Mouse (Mus musculus) heart, postnatal 10 days (tissue): ENCODE results near the gene Lrr1. TPM values are rescaled to one million over a fixed set of nuclear protein-coding genes. Genes with fewer than 3 reads are reported as not detected.
"Not testable (repeated sequence)": the region's sequence is repeated elsewhere in the genome, so short reads cannot be mapped to it uniquely, and the experiment has no call there.

Experiments used
- DNase-seq, 2 experiments: peaks; one replicate each; pipeline ENCODE4 v3.0.0; 2021
- intact Hi-C: fragments of 180-260 bp; cut with DNase I; formaldehyde crosslinking; loops from one replicate; pipeline ENCODE4 v1.15.1; 2025
- total RNA-seq, 2 experiments: library from RNA; stranded (reverse); gene quantifications; 2 replicates each; pipeline ENCODE4 v1.2.3; 2021

Gene Lrr1
- total RNA-seq, 2 experiments from 2014 or later, result 1.4 to 2.0 TPM

- DNase-seq, intact Hi-C loops: not testable (repeated sequence)
These were observed 7.9 kb upstream of the Lrr1 start for GRCm38 (mm10) chr12:69160677-69161076.

GRCm38 (mm10) chr12:69163586-69163985 lies 5.0 kb upstream of the Lrr1 start:
- intact Hi-C loops, DNase-seq: not testable (repeated sequence)

- no peak for DNase-seq
- intact Hi-C loops, result no loop called here
These were observed 3.7 kb upstream of the Lrr1 start for GRCm38 (mm10) chr12:69164904-69165303.

- intact Hi-C loops, DNase-seq: not testable (repeated sequence)
These were observed 1.6 kb upstream of the Lrr1 start for GRCm38 (mm10) chr12:69166861-69167581.

GRCm38 (mm10) chr12:69167656-69168460 lies 756 bp upstream of the Lrr1 start:
- intact Hi-C loops, result no loop called here
- DNase-seq, result no peak

GRCm38 (mm10) chr12:69171307-69171706 lies 2.7 kb downstream of the Lrr1 start:
- intact Hi-C loops, result no loop called here
- no peak for DNase-seq

GRCm38 (mm10) chr12:69175975-69176374 lies 7.4 kb downstream of the Lrr1 start:
- intact Hi-C loops, result no loop called here
- no peak for DNase-seq

GRCm38 (mm10) chr12:69177526-69177925 lies 8.9 kb downstream of the Lrr1 start:
- intact Hi-C loops, result no loop called here
- DNase-seq, result no peak

- DNase-seq, result no peak
- intact Hi-C loops, result no loop called here
These were observed 10.8 kb downstream of the Lrr1 start for GRCm38 (mm10) chr12:69179371-69179770.

- intact Hi-C loops, result no loop called here
- no peak for DNase-seq
These were observed 13.2 kb downstream of the Lrr1 start for GRCm38 (mm10) chr12:69181800-69182199.

GRCm38 (mm10) chr12:69183583-69184308 lies 15.1 kb downstream of the Lrr1 start, which contains the start of the genes Rpl36al and Mgat2:
Gene Rpl36al, minus strand, starts transcription at chr12:69184083.
Gene Mgat2, plus strand, starts transcription at chr12:69184157.
- peak; percentile 99 for DNase-seq
- intact Hi-C loops, result no loop called here

- peak in 1 of 2 experiments; percentile 74 for DNase-seq
- intact Hi-C loops, result no loop called here
These were observed 16.0 kb downstream of the Lrr1 start for GRCm38 (mm10) chr12:69184342-69185295.

- no peak for DNase-seq
- intact Hi-C loops, result no loop called here
These were observed 16.8 kb downstream of the Lrr1 start for GRCm38 (mm10) chr12:69185371-69185770.

- no peak for DNase-seq
- intact Hi-C loops, result no loop called here
These were observed 18.3 kb downstream of the Lrr1 start for GRCm38 (mm10) chr12:69186811-69187471.

GRCm38 (mm10) chr12:69190074-69190473 lies 21.5 kb downstream of the Lrr1 start:
- intact Hi-C loops, result loop anchor here (10.0 kb wide), 1 partner anchor 395 kb away; the partner anchor contains the start of gene Vcpkmt

GRCm38 (mm10) chr12:69190522-69190921 lies 21.9 kb downstream of the Lrr1 start:
- DNase-seq, result peak in 1 of 2 experiments; percentile 26
- intact Hi-C loops, result loop anchor here (10.0 kb wide), 1 partner anchor 394 kb away; the partner anchor contains the start of gene Vcpkmt

More at GRCm38 (mm10) chr12:69190074-69190473, 21.5 kb downstream of the Lrr1 start:
- no peak for DNase-seq

GRCm38 (mm10) chr12:69191396-69191795 lies 22.8 kb downstream of the Lrr1 start:
- DNase-seq, result no peak
- intact Hi-C loops, result loop anchor here (10.0 kb wide), 1 partner anchor 393 kb away; the partner anchor contains the start of gene Vcpkmt

GRCm38 (mm10) chr12:69192637-69193036 lies 24.0 kb downstream of the Lrr1 start:
- intact Hi-C loops, result loop anchor here (10.0 kb wide), 1 partner anchor 392 kb away; the partner anchor contains the start of gene Vcpkmt
- DNase-seq, result no peak
